Mouse (Mus musculus) left cerebral cortex, adult 9 months (tissue): ENCODE results near the gene Arrdc2.

Experiments used
- DNase-seq, 2 experiments: peaks; one replicate each; pipeline ENCODE4 v3.0.0; 2022; ENCODE audit warnings: low spot score in 2 of 2

The Arrdc2 gene

GRCm38 (mm10) chr8:70807304-70807703, 32.2 kb downstream of the Arrdc2 start:
- DNase-seq, result no peak

DNA sequence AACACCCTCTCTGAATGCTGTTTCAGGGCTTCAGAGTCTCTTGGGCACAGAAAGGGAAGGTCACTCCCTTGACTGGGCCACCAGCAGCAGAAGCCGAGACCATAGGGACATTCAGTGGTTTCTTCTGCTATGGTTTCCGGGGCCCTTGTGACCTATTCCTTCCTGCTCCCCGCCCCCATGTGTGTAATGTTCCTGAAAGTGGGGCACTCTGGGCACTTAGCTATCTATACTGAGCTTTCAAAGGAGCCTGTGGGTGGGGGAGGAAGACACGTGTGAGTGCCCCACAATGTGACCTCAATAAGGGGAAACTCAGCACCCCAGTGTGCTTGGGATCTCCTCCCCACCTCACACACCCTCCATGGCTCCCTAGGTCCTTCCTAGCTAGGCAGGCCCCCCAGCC, 33.0 kb downstream of the Arrdc2 start:
- DNase-seq, result no peak

DNA sequence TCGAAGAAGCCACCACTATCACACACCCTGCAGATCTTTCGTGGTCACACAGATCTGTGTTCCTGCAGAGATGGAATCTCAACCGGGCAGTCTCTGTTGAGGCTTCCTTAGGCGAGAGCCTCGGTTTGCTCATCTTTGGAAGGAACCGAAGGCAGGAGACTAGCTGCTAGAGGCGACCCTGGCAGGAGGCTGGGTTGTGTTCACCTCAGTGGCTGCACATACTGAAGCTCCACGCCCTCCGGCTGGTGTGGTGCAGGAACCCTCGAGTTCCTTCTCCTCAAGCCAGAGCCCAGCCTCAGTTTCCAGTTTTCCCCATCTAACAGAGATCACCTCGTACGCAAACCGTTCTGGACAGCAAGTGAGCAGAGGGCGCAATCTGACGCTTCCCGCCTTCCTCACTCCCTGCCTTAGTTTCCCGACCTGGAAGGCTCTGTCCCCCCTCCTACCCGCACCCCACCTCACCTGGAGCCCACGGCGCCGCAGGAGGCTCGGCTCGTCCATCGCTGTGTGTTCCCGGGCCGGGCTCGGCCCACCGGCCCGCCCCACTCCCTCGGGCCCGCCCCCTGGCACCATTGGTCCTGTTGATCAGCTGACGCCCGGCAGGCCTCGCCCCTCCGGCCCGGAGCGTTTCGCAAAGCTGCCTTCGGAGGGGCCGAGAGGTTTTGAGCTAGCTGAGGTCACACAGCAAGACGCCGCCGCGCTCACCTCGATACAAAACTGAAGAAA, 34.9 kb downstream of the Arrdc2 start, which contains the start of gene Mast3:
Gene Mast3 (minus strand): TSS at position 574 of the 726 bp plus-strand sequence.
- DNase-seq, result peak in 1 of 2 experiments; percentile 82

- peak in 1 of 2 experiments; percentile 80 for DNase-seq
Observed at GRCm38 (mm10) chr8:70803761-70804480, 35.6 kb downstream of the Arrdc2 start.

GRCm38 (mm10) chr8:70802786-70803510, 36.6 kb downstream of the Arrdc2 start:
- DNase-seq, result no peak

DNA sequence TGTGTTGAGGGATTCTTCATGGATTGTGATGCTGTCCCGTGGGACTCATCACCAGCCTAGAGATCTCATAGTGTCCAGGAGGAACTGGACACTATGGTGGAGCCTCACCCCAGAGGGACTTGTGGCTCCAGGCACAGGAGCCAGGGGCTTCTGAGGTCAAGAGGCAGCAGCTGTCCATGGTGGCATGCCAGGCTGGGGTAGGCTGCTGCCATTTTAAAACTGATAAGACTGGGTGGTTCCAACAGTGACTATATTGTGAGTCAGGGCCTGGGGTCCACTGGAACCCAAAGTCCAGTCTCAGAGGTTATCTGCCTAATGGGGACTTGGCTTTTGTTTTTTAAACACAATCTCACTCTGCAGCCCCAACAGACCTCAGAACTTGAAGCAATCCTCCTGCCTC, 37.7 kb downstream of the Arrdc2 start:
- DNase-seq, result no peak

GRCm38 (mm10) chr8:70801156-70801555, 38.4 kb downstream of the Arrdc2 start:
- peak in 1 of 2 experiments; percentile 82 for DNase-seq

DNA sequence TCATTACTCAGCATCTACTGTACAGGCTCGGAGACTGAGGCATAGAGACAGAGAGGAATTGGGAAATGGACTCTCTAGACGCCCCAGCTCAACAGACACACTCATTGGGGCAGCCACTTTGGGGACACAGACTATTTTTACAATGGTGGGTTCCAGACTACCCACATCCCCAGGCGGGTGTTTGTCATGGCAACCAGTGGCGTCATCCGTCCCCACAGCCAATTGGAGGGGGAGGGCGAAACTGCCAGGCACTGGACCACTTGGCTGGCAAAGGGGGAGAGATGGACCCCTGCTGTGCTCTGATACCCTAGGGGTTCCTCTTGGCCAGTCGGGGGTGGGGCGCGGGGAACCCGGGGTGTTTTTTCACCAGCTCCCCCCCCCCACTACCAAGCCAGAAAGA, 38.9 kb downstream of the Arrdc2 start:
- peak in 1 of 2 experiments; percentile 67 for DNase-seq

DNA sequence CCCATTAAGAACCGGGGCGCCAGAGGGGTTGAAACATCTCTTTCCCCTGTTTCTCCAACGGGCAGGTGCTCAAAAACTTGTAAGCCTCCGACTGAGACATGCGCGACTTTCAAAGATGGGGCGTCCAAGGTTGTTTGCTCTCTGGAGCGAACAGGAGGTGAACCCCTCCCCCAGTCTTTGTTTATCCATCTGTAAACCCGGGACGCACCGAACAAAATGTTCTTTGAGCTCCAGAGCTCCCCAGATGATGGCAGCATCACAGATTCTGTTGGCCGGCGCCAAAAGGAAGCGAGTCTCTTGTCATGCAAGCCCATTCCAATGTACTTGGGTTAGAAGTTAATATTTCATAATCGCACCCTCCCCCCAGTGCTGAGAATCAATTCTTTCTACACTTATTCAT, 41.2 kb downstream of the Arrdc2 start:
- peak in 1 of 2 experiments; percentile 71 for DNase-seq

DNA sequence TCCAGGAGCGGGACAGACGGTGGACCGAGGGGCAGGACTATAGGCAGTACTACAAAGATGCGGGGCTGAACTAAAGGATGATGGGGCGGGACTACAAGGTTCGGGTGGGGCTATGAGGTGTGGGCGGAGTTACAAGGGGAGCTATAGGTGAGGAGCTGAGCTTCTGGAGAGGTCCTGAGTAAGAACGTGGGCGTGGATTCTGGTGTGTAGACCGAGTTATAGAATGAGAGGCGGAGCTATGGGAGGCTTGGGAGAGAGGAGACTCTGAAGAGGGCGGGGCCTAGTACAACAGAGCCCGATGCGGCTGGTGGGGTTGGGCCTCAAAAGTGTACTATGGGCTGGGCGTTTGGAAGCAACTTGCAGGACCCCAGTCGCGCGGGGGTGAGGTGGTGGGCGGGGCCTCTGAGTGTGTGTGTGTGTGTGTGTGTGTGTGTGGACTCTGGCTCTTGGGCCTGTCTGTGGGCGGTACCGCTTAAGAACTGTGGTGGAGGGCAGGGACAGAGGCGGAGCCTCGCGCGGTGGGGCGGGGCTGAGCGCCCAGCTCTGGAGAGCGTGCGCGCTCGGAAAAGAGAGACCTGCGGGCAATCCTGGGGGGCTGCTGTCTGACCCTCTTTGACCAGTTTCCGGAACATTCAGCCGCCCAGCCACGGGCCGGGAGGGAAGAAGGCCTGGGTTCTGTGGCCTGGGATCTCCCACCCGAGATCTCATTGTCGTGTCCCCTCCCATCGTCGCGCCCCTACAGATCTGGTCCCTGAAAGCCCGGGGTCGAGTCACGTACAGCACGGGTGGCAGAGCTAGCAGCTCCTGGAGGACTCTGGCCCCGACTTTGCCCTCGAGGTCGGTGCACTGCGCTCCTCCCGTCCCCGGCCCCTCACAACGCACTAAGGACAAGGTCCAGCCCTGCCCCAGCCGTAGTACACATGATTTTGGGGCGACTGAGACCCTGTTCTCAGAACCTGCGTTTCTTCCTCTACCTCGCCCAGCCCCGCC, 42.1 kb downstream of the Arrdc2 start:
- peak; percentile 92 to 95 for DNase-seq

- DNase-seq, result no peak
Observed at GRCm38 (mm10) chr8:70796403-70797080, 43.0 kb downstream of the Arrdc2 start.

DNA sequence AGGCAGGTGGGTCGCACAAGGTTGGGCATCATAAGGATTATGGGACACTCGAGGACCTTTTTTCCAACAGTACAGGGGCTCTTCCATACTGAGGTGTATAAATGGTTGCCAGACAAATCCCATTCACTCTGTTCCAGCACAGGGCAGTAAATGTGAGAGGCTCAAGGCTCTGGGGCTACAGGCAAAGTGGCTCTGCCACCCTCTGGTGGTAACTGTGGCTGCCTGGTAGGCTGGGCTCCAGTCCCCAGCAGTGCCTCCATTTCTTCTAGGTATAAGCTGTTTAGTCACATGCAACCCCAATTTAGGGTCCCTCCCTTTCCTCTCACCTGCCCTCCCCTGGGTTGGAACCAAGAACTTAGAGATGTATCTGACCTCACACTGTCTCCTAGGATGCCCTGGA, 44.1 kb downstream of the Arrdc2 start:
- no peak for DNase-seq

- DNase-seq, result no peak
Observed at GRCm38 (mm10) chr8:70794215-70794614, 45.3 kb downstream of the Arrdc2 start.

GRCm38 (mm10) chr8:70792700-70793099, 46.8 kb downstream of the Arrdc2 start:
- DNase-seq, result peak in 1 of 2 experiments; percentile 81

- peak; percentile 94 to 97 for DNase-seq
Observed at GRCm38 (mm10) chr8:70791975-70792691, 47.4 kb downstream of the Arrdc2 start.

- DNase-seq, result no peak
Observed at GRCm38 (mm10) chr8:70791294-70791701, 48.2 kb downstream of the Arrdc2 start.

GRCm38 (mm10) chr8:70790846-70791245, 48.7 kb downstream of the Arrdc2 start:
- no peak for DNase-seq

GRCm38 (mm10) chr8:70789046-70789445, 50.5 kb downstream of the Arrdc2 start:
- DNase-seq, result no peak

DNA sequence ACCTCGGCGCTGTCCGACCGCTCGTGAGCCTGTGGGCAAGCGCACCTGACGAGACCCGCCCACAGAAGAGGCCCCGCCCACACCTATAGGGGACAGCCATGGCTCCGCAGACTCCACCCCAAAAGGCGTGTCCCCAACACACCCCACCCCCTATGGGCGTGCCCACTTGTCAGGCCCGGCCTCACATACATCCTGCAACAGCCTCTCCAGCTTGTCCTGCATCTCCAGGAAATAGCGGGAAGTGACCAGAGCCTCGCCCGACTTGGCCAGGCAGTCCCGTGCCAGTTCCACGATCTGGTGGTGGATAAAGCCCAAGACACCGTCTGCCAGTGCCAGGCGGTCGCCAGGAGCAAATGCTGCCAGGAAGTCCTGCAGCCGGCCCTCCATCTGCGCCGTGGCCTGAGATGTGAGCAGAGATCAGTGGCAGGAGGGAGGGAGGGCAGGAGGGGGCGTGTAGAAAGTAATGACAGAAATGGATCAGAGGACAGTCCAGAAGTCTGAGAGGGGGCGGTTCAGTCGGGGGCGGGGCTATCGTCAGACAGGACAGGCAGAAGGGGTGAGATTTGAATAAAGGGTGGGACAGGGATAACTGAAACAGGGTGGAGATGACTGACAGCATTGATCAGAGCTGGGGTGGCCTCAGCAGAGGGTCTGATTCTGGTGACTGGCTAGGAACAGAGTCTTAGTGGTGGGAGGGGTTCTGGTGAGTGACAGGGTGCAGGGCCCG, 51.4 kb downstream of the Arrdc2 start:
- DNase-seq, result no peak
